Mouse (Mus musculus) bone marrow, adult 2 months (tissue): ENCODE data around the gene Birc5. TPM values are rescaled to one million over a fixed set of nuclear protein-coding genes. Genes with fewer than 3 reads are reported as not detected.

ENCODE experiments used
- H3K27ac ChIP-seq: fragments of 200-500 bp; 2 replicates; pipeline ENCODE4 v1.5.1; 2012; ENCODE audit warnings: low read depth, mild to moderate bottlenecking, control low read depth, inconsistent platforms, low read length; ENCODE audit not compliant: control insufficient read depth, poor library complexity, insufficient read depth
- H3K4me1 ChIP-seq: fragments of 200-500 bp; 2 replicates; pipeline ENCODE4 v1.6.1; 2011; ENCODE audit warnings: low read length; ENCODE audit not compliant: control insufficient read depth, insufficient read depth
- H3K4me3 ChIP-seq: fragments of 200-500 bp; replicated peaks from 2 replicates; pipeline ENCODE3; 2011; ENCODE audit warnings: mild to moderate bottlenecking, low read depth, low read length, control low read depth; ENCODE audit not compliant: control insufficient read depth
- CTCF ChIP-seq: fragments of 200-500 bp; IDR thresholded peaks from 2 replicates; pipeline ENCODE4 v1.5.1; 2011; ENCODE audit warnings: low read length, control low read depth; ENCODE audit not compliant: control insufficient read depth, insufficient read depth
- POLR2A ChIP-seq: fragments of 200-500 bp; IDR thresholded peaks from 2 replicates; pipeline ENCODE4 v1.6.1; 2011; ENCODE audit warnings: low read depth, mild to moderate bottlenecking, control low read depth, low read length, borderline replicate concordance; ENCODE audit not compliant: control insufficient read depth
- WGBS: fragments of 180-500 bp; shearing (Covaris S2); methylation state at CpG from one replicate; pipeline ENCODE4 v1.1.7; 2018; 5-methylcytosine and 5-hydroxymethylcytosine counted together
- polyA plus RNA-seq: library from polyadenylated mRNA; stranded (reverse); fragments of >200 nt; gene quantifications from 2 replicates; pipeline ENCODE4 v1.2.4, GENCODE M21; 2011; ENCODE audit warnings: low replicate concordance; ENCODE audit not compliant: missing spikeins, insufficient read depth, insufficient read length

Birc5 gene
- polyA plus RNA-seq, 1 experiment, result 403 TPM

- 74% methylated on average over 1 of the region's 1 CpGs for WGBS
- TF ChIP-seq CTCF, result no peak
- TF ChIP-seq POLR2A, result no peak
- H3K4me1 ChIP-seq, result peaks cover 5% of the 10 kb centered on the region
- no peak overlapping the region for H3K4me3 ChIP-seq
- H3K27ac ChIP-seq, result no peak overlapping the region; the same call in 1 of the 2 replicates
Observed at GRCm38 (mm10) chr11:117840910-117841309, 8.1 kb upstream of the Birc5 start.

GRCm38 (mm10) chr11:117843434-117843833 lies 5.6 kb upstream of the Birc5 start:
- Histone ChIP-seq H3K4me1 (peaks cover 2% of the 10 kb centered on the region; the same call in 1 of the 2 replicates), H3K4me3 (no peak overlapping the region), H3K27ac (no peak overlapping the region)
- WGBS, result 80% methylated on average over 2 of the region's 2 CpGs
- TF ChIP-seq CTCF (no peak), POLR2A (no peak)

GRCm38 (mm10) chr11:117844997-117845396 lies 4.1 kb upstream of the Birc5 start:
- Histone ChIP-seq H3K4me1 (no peaks in the 10 kb centered on the region; the same call in 1 of the 2 replicates), H3K27ac (no peak overlapping the region), H3K4me3 (no peak overlapping the region)
- TF ChIP-seq POLR2A (no peak), CTCF (no peak)
- 87% methylated on average over 2 of the region's 2 CpGs for WGBS

- WGBS, result 90% methylated on average over 2 of the region's 2 CpGs
- H3K4me1 ChIP-seq, result no peaks in the 10 kb centered on the region; the same call in 1 of the 2 replicates
- TF ChIP-seq CTCF, result no peak
- TF ChIP-seq POLR2A, result no peak
- no peak overlapping the region for H3K4me3 ChIP-seq
- H3K27ac ChIP-seq, result no peak overlapping the region
Observed at GRCm38 (mm10) chr11:117845651-117846050, 3.4 kb upstream of the Birc5 start.

- H3K27ac ChIP-seq, result 0 out of 2 replicates have a peak overlapping the region, but pooled peaks have one; percentile 27
- H3K4me1 ChIP-seq, result no peaks in the 10 kb centered on the region; the same call in 1 of the 2 replicates
- TF ChIP-seq CTCF, result no peak
- TF ChIP-seq POLR2A, result no peak
- WGBS, result 48% methylated on average over 5 of the region's 5 CpGs
- H3K4me3 ChIP-seq, result no peak overlapping the region
Observed at GRCm38 (mm10) chr11:117846640-117847039, 2.4 kb upstream of the Birc5 start.

GRCm38 (mm10) chr11:117847593-117848215 lies 1.3 kb upstream of the Birc5 start:
- TF ChIP-seq POLR2A (no peak), CTCF (no peak)
- 60% methylated on average over 7 of the region's 7 CpGs for WGBS
- H3K27ac ChIP-seq, result peak overlapping the region; percentile 88
- H3K4me3 ChIP-seq, result no peak overlapping the region
- H3K4me1 ChIP-seq, result no peaks in the 10 kb centered on the region; the same call in 1 of the 2 replicates

GRCm38 (mm10) chr11:117848271-117848984 lies 623 bp upstream of the Birc5 start:
- no peaks in the 10 kb centered on the region; the same call in 1 of the 2 replicates for H3K4me1 ChIP-seq
- peak overlapping the region; percentile 88 for H3K27ac ChIP-seq
- WGBS, result 5% methylated on average over 19 of the region's 19 CpGs
- TF ChIP-seq POLR2A (peak; percentile 45; the same call in 1 of the 2 replicates), CTCF (no peak)
- peak overlapping the region; percentile 88 for H3K4me3 ChIP-seq

- H3K27ac ChIP-seq, result no peak overlapping the region
- WGBS, result 90% methylated on average over 3 of the region's 3 CpGs
- TF ChIP-seq CTCF (no peak), POLR2A (no peak)
- no peaks in the 10 kb centered on the region; the same call in 1 of the 2 replicates for H3K4me1 ChIP-seq
- no peak overlapping the region for H3K4me3 ChIP-seq
Observed at GRCm38 (mm10) chr11:117852875-117853274, 3.8 kb downstream of the Birc5 start.

- WGBS, result 92% methylated on average over 9 of the region's 9 CpGs
- Histone ChIP-seq H3K4me1 (no peaks in the 10 kb centered on the region), H3K4me3 (no peak overlapping the region), H3K27ac (no peak overlapping the region)
- TF ChIP-seq CTCF (no peak), POLR2A (no peak)
Observed at GRCm38 (mm10) chr11:117854241-117854640, 5.2 kb downstream of the Birc5 start.
